Mouse (Mus musculus) erythroblast, embryonic 14.5 days (primary cell): ENCODE measurements around the gene Hist1h2an. TPM values are rescaled to one million over a fixed set of nuclear protein-coding genes. Genes with fewer than 3 reads are reported as not detected.
"Not testable (repeated sequence)": the region's sequence is repeated elsewhere in the genome, so short reads cannot be mapped to it uniquely, and the experiment has no call there.

Source experiments
- H3K27me3 ChIP-seq: 2 replicates; pipeline ENCODE4 v1.6.1; 2012; ENCODE audit warnings: inconsistent platforms; ENCODE audit not compliant: control insufficient read depth
- H3K36me3 ChIP-seq: 2 replicates; pipeline ENCODE4 v1.6.1; 2012; ENCODE audit warnings: mild to moderate bottlenecking, inconsistent platforms; ENCODE audit not compliant: control insufficient read depth
- H3K4me1 ChIP-seq: 2 replicates; pipeline ENCODE4 v1.6.1; 2012; ENCODE audit warnings: inconsistent platforms; ENCODE audit not compliant: control insufficient read depth
- H3K4me3 ChIP-seq: replicated peaks from 2 replicates; pipeline ENCODE3; 2012; ENCODE audit warnings: moderate library complexity, mild to moderate bottlenecking, inconsistent platforms
- H3K9me3 ChIP-seq: 2 replicates; pipeline ENCODE4 v1.6.1; 2012; ENCODE audit warnings: low read length, inconsistent platforms, mixed read lengths; ENCODE audit not compliant: control insufficient read depth
- GATA1 ChIP-seq: IDR thresholded peaks from 2 replicates; pipeline ENCODE4 v1.6.1; 2012; ENCODE audit warnings: low read length, inconsistent platforms, mixed read lengths
- TAL1 ChIP-seq: IDR thresholded peaks from 3 replicates; pipeline ENCODE4 v1.6.1; 2012; ENCODE audit warnings: low read length, inconsistent platforms, mixed read lengths
- polyA plus RNA-seq: library from polyadenylated mRNA; stranded (reverse); fragments of >175 nt; gene quantifications from 2 replicates; pipeline ENCODE4 v1.2.3, GENCODE M21; 2012

Hist1h2an gene
- 15.8 and 41.3 TPM in 2 replicates for polyA plus RNA-seq

DNA sequence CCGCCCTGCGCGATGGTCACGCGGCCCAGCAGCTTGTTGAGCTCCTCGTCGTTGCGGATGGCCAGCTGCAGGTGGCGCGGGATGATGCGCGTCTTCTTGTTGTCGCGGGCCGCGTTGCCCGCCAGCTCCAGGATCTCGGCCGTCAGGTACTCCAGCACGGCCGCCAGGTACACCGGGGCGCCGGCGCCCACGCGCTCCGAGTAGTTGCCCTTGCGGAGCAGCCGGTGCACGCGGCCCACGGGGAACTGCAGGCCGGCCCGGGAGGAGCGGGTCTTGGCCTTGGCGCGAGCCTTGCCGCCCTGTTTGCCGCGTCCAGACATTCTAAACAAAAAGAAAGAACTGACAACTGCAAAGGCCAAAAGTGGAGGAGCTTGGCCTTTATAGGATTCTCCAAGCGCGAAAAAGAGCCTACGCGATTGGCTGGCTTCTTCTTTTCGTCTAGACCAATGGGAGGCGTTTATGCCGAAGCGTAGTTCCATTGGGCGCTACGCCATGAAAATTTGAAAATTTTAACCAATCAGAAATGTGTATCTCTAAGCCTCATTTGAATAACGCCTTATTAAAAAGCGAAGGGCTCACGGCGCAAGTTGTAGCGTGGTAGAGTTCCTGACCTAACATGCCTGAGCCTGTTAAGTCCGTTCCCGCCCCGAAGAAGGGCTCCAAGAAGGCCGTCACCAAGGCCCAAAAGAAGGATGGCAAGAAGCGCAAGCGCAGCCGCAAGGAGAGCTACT lies at the start of gene Hist1h2an, which contains the start of gene Hist1h2bp:
TSS of gene Hist1h2an (minus strand) at position 320 of the 731 bp plus-strand sequence.
TSS of gene Hist1h2bp (plus strand) at position 563 of the 731 bp plus-strand sequence.
- H3K9me3 ChIP-seq: not testable (repeated sequence)
- peaks cover 68% of the 10 kb centered on the region for H3K4me1 ChIP-seq

DNA sequence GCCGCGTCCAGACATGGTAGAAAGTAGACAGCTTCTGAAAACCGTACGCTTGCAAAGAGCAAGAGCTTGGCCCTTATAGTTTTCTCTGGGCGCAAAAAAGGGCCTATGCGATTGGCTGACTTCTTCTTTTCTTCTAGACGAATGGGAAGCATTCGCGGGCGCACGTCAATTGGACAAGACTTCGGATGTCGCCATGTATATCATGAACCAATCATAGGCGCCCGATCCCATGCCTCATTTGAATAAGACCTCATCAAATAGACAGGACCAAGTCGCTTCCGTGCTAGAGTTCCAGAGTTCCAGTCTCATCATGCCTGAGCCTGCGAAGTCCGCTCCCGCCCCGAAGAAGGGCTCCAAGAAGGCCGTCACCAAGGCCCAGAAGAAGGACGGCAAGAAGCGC lies 46.4 kb upstream of the Hist1h2an start, which contains the start of the genes Hist1h2ap and Hist1h2br:
TSS of gene Hist1h2ap (minus strand) at position 47 of the 400 bp plus-strand sequence.
TSS of gene Hist1h2br (plus strand) at position 283 of the 400 bp plus-strand sequence.
- H3K4me3 ChIP-seq, H3K36me3 ChIP-seq, H3K9me3 ChIP-seq, H3K27me3 ChIP-seq: not testable (repeated sequence)
- peaks cover 15% of the 10 kb centered on the region for H3K4me1 ChIP-seq

More for the DNA sequence above, at the start of gene Hist1h2an, which contains the start of gene Hist1h2bp:
- H3K36me3 ChIP-seq: not testable (repeated sequence)
- H3K27me3 ChIP-seq: peaks cover 11% of the 10 kb centered on the region
- peak within 1 kb of the TSS; percentile 67 for H3K4me3 ChIP-seq

DNA sequence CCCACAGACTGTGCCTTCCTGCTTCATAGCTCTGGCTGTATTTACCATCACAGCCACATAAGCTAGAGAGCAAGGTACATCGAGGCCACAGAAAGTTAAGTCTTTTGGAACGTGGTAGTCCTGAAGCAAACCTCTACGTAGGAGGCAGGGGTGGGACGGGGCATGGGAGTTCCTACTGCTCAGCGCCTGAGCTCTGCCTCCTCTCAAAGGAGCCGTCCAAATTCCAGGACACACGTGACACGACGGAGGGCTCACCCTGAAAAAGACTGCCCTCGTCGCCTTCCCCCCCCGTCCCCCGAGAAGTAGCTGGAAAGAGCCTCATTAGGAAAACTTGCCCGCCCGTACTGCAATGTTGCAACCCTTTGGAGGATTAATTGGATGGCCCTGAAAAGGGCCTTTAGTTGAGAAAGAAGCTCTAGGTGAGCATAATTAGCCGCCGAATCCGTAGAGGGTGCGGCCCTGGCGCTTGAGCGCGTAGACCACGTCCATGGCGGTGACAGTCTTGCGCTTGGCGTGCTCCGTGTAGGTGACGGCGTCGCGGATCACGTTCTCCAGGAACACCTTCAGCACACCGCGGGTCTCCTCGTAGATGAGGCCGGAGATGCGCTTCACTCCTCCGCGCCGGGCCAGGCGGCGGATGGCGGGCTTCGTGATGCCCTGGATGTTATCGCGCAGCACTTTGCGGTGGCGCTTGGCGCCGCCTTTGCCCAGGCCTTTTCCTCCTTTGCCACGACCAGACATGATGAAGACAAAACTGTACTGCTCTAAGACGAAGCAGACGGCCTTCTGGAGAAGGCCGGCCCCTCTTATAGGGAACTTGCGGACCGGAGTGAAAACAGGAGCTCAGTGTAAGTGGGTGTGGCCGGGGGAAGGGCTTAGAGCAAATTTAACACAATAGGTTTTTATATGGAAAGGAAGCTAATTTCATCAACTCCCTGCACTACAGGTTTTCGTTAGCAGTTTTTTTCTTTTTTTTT lies 44.7 kb upstream of the Hist1h2an start, which contains the start of gene Hist1h4n:
TSS of gene Hist1h4n (minus strand) at position 779 of the 977 bp plus-strand sequence.
- Histone ChIP-seq H3K4me1 (peaks cover 19% of the 10 kb centered on the region), H3K4me3 (peak within 1 kb of the TSS; percentile 56)
- not testable (repeated sequence) for H3K36me3 ChIP-seq, H3K9me3 ChIP-seq, H3K27me3 ChIP-seq

DNA sequence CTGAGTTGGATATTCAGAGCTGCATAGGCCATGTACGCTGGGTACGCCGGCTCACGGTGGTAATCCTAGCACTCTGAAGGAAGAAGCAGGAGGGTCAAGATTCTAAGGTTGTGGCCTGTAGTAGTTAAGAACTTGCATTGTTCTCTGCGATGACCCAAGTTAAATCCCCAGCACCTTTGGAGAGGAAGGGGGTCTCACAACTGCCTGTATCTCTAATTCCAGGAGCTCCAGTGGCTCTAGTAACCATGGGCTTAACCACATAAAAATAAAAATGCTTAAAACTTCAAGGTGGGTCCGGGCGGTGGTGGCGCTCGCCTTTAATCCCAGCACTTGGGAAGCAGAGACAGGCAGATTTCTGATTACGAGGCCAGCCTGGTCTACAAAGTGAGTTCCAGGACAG lies 43.3 kb upstream of the Hist1h2an start:
- peaks cover 24% of the 10 kb centered on the region for H3K4me1 ChIP-seq
- TF ChIP-seq TAL1: no peak
- no peak for TF ChIP-seq GATA1
- H3K9me3 ChIP-seq: no peaks in the 10 kb centered on the region
- peak overlapping the region; percentile 55 for H3K4me3 ChIP-seq
- peaks cover 19% of the 10 kb centered on the region for H3K36me3 ChIP-seq
- no peaks in the 10 kb centered on the region for H3K27me3 ChIP-seq

DNA sequence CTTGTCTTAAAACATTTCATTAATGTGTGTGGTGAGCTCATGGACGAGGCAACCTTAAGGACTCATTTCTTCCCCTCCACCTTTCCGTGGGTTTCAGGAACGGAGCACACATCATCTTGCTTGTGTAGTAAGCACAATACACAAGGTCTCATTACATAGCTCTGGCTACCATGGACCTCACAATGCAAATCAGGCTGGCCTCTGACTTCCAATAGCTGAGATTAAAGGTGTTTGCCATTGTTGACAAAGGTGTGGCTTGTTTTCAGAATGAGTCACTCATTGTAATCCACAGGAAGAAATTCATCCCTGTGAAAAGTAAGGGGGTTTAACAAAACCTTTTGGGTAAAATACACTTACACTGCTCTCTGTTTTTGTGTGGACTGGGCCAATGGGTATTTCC lies 41.5 kb upstream of the Hist1h2an start:
- TF ChIP-seq TAL1 (no peak), GATA1 (no peak)
- no peak overlapping the region for H3K4me3 ChIP-seq
- peaks cover 28% of the 10 kb centered on the region for H3K36me3 ChIP-seq
- no peaks in the 10 kb centered on the region for H3K9me3 ChIP-seq
- peaks cover 26% of the 10 kb centered on the region for H3K4me1 ChIP-seq
- no peaks in the 10 kb centered on the region for H3K27me3 ChIP-seq

DNA sequence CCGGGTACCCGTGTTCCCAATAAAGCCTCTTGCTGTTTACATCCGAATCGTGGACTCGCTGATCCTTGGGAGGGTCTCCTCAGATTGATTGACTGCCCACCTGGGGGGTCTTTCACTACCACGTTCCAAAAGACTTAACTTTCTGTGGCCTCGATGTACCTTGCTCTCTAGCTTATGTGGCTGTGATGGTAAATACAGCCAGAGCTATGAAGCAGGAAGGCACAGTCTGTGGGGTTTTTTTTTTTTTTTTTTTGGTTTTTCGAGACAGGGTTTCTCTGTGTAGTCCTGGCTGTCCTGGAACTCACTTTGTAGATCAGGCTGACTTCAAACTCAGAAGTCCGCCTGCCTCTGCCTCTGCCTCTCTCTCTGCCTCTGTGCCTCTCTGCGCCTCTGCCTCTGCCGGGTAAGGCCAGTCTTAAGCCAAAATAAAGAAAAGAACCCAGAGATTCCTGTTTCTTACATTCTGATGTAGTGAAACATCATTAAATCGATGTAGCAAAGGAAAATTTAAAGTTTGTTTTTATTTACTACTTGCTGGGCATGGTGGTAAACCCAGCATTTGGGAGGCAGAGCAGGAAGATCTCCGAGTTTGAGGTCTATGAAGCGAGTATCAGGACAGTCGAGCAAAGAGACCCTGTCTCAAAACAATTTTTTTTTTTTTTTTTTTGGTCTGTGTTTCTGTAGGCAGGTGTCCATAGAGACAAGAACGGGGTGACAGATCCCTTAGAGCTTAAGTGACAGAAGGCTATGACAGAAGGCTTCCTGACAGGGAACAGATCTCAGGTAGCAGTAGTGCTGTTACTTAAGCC lies 33.3 kb upstream of the Hist1h2an start:
- H3K4me3 ChIP-seq, H3K9me3 ChIP-seq, H3K27me3 ChIP-seq: not testable (repeated sequence)
- Histone ChIP-seq H3K36me3 (peaks cover 32% of the 10 kb centered on the region), H3K4me1 (peaks cover 15% of the 10 kb centered on the region)

DNA sequence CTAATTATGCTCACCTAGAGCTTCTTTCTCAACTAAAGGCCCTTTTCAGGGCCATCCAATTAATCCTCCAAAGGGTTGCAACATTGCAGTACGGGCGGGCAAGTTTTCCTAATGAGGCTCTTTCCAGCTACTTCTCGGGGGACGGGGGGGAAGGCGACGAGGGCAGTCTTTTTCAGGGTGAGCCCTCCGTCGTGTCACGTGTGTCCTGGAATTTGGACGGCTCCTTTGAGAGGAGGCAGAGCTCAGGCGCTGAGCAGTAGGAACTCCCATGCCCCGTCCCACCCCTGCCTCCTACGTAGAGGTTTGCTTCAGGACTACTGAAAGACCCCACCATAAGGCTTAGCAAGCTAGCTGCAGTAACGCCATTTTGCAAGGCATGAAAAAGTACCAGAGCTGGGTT lies 25.1 kb upstream of the Hist1h2an start:
- H3K4me1 ChIP-seq, H3K36me3 ChIP-seq, H3K9me3 ChIP-seq, H3K27me3 ChIP-seq: not testable (repeated sequence)
- H3K4me3 ChIP-seq: peak overlapping the region; percentile 57

DNA sequence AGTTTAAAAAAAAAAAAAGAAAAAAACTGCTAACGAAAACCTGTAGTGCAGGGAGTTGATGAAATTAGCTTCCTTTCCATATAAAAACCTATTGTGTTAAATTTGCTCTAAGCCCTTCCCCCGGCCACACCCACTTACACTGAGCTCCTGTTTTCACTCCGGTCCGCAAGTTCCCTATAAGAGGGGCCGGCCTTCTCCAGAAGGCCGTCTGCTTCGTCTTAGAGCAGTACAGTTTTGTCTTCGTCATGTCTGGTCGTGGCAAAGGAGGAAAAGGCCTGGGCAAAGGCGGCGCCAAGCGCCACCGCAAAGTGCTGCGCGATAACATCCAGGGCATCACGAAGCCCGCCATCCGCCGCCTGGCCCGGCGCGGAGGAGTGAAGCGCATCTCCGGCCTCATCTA lies 24.5 kb upstream of the Hist1h2an start, which contains the start of gene Hist1h4m:
TSS of gene Hist1h4m (plus strand) at position 208 of the 400 bp plus-strand sequence.
- peak within 1 kb of the TSS; percentile 57 for H3K4me3 ChIP-seq
- not testable (repeated sequence) for H3K36me3 ChIP-seq, H3K27me3 ChIP-seq, H3K9me3 ChIP-seq, H3K4me1 ChIP-seq

DNA sequence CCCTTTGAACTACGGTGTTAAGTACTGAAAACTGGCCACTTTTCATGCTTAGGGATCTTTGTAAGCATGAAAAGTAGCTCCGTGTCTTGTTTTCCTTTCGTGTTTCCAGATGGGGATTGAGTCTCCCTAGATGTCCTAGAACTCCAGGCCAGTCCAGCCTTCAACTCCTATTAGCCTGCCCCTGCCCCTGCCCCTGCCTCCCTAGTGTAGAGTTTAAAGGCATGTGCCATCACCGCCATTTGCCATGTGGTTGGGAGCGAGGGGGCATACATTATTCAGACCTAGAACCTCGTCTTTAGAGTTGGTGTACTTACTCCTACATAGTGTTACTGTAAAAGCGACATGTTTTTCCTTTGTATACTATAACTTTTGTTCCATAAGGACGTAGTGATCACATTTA lies 24.1 kb upstream of the Hist1h2an start:
- H3K27me3 ChIP-seq, H3K36me3 ChIP-seq, H3K4me3 ChIP-seq, H3K4me1 ChIP-seq, H3K9me3 ChIP-seq: not testable (repeated sequence)

DNA sequence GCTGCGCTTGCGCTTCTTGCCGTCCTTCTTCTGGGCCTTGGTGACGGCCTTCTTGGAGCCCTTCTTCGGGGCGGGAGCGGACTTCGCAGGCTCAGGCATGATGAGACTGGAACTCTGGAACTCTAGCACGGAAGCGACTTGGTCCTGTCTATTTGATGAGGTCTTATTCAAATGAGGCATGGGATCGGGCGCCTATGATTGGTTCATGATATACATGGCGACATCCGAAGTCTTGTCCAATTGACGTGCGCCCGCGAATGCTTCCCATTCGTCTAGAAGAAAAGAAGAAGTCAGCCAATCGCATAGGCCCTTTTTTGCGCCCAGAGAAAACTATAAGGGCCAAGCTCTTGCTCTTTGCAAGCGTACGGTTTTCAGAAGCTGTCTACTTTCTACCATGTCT lies 23.1 kb upstream of the Hist1h2an start, which contains the start of the genes Hist1h2bq and Hist1h2ao:
TSS of gene Hist1h2bq (minus strand) at position 125 of the 400 bp plus-strand sequence.
TSS of gene Hist1h2ao (plus strand) at position 393 of the 400 bp plus-strand sequence.
- H3K9me3 ChIP-seq, H3K27me3 ChIP-seq, H3K4me3 ChIP-seq, H3K36me3 ChIP-seq, H3K4me1 ChIP-seq: not testable (repeated sequence)

DNA sequence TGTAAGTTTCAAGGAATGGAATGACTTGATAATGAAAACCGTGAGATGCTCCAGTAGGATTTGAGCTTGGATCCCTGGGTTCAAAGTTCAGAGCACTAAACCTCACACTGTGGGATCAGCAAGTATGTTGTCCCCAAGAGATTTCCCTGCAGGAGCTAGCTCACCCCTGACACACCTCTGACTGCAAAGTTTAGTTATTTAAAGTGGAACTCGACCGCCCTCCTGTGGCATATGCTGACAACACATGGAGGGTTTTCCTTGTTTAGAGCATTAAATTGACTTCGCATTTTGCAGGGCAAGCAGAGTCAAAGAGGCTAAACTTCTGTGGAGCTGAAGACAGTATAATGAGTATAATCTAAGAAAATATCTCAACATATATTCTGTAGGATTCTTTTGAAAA lies 16.0 kb upstream of the Hist1h2an start:
- not testable (repeated sequence) for H3K9me3 ChIP-seq, H3K4me1 ChIP-seq, H3K27me3 ChIP-seq, H3K4me3 ChIP-seq, H3K36me3 ChIP-seq

DNA sequence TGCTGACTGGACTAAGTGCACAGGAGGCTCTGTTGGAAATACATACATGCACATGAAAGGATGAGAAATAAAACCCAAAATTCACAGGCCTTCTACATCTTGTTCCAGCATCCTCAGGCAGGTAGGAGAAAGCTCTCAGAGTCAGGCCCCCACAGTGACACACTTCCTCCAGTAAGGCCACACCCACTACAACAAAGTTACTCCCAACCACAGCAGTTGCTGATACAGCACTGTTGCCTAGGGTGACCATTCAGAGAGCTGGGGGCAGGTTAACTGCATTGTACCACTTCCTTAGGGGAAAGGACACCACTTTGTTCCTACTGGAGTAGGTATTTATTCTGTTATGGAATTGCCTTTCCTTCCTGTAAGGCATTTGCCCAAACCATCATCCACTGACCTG lies 10.1 kb upstream of the Hist1h2an start:
- H3K4me3 ChIP-seq, H3K4me1 ChIP-seq, H3K27me3 ChIP-seq, H3K36me3 ChIP-seq, H3K9me3 ChIP-seq: not testable (repeated sequence)
